Mouse (Mus musculus): Measurements from ENCODE around the gene Aldh16a1.

- no peak for TF ChIP-seq CTCF (conservative IDR thresholded peaks at IDR 0.05; ENCODE audit: low read length)
- no peak for TF ChIP-seq POU5F1 (IDR thresholded peaks at IDR 0.05; ENCODE audit: borderline replicate concordance, low read length)
- TF ChIP-seq NANOG (IDR thresholded peaks at IDR 0.05; ENCODE audit: borderline replicate concordance, low read length) = no peak
These were observed 51.9 kb downstream of the Aldh16a1 start for GRCm38 (mm10) chr7:45102441-45102840.

Data from E14TG2a.4 (cell line).